Mouse (Mus musculus) limb, embryonic 15.5 days (tissue): ENCODE results near the gene Ncam1. TPM values are rescaled to one million over a fixed set of nuclear protein-coding genes. Genes with fewer than 3 reads are reported as not detected.

Source experiments
- ATAC-seq: fragments of 200-750 bp; cut with Nextera tagmentation; 2 replicates; pipeline ENCODE4 v1.8.0; 2017; ENCODE audit warnings: low read depth, moderate TSS enrichment; ENCODE audit not compliant: insufficient number of reproducible peaks, low FRiP score, low TSS enrichment
- H3K27ac ChIP-seq: fragments of 300-500 bp; sonication (generic); 2 replicates; pipeline ENCODE4 v1.5.1; 2015; ENCODE audit warnings: moderate library complexity, mild to moderate bottlenecking, inconsistent platforms
- H3K27me3 ChIP-seq: fragments of 300-500 bp; sonication (generic); 2 replicates; pipeline ENCODE4 v1.6.1; 2015; ENCODE audit warnings: inconsistent platforms
- H3K36me3 ChIP-seq: fragments of 300-500 bp; sonication (generic); 2 replicates; pipeline ENCODE4 v1.6.1; 2015; ENCODE audit warnings: inconsistent platforms
- H3K4me1 ChIP-seq: fragments of 300-500 bp; sonication (generic); 2 replicates; pipeline ENCODE4 v1.6.1; 2015; ENCODE audit warnings: inconsistent platforms
- H3K4me2 ChIP-seq: fragments of 300-500 bp; sonication (generic); 2 replicates; pipeline ENCODE4 v1.6.1; 2015; ENCODE audit warnings: mild to moderate bottlenecking, inconsistent platforms
- H3K4me3 ChIP-seq: fragments of 300-500 bp; sonication (generic); 2 replicates; pipeline ENCODE4 v1.5.1; 2015; ENCODE audit warnings: mild to moderate bottlenecking, inconsistent platforms
- H3K9ac ChIP-seq: fragments of 300-500 bp; sonication (generic); 2 replicates; pipeline ENCODE4 v1.6.1; 2015; ENCODE audit warnings: inconsistent platforms
- H3K9me3 ChIP-seq: fragments of 300-500 bp; sonication (generic); 2 replicates; pipeline ENCODE4 v1.6.1; 2016; ENCODE audit warnings: inconsistent platforms
- WGBS: fragments of 180-500 bp; shearing (Covaris S2); methylation state at CpG from one replicate; pipeline ENCODE4 v1.1.7; 2015; 5-methylcytosine and 5-hydroxymethylcytosine counted together
- polyA plus RNA-seq: library from polyadenylated mRNA; unstranded; fragments of >200 nt; fragmentation: Nextera tagmentation; extraction: Ambion mirVana; gene quantifications from 2 replicates; pipeline ENCODE4 v1.2.1, GENCODE M21; 2015

The Ncam1 gene
- polyA plus RNA-seq, 1 experiment from 2014 or later, result 79.1 TPM

GRCm38 (mm10) chr9:49746176-49746575 lies 52.5 kb downstream of the Ncam1 start:
- H3K9ac ChIP-seq, result no peak overlapping the region
- no peaks in the 10 kb centered on the region for H3K36me3 ChIP-seq
- H3K27ac ChIP-seq, result no peak overlapping the region
- H3K9me3 ChIP-seq, result no peaks in the 10 kb centered on the region
- peaks cover 14% of the 10 kb centered on the region for H3K4me1 ChIP-seq
- H3K4me3 ChIP-seq, result no peak overlapping the region
- no peak overlapping the region for H3K4me2 ChIP-seq
- H3K27me3 ChIP-seq, result no peaks in the 10 kb centered on the region
- ATAC-seq, result no peak
- WGBS, result 50% methylated on average over 2 of the region's 2 CpGs

GRCm38 (mm10) chr9:49745696-49746095 lies 53.0 kb downstream of the Ncam1 start:
- Histone ChIP-seq H3K4me2 (no peak overlapping the region), H3K27me3 (no peaks in the 10 kb centered on the region), H3K4me3 (no peak overlapping the region), H3K27ac (no peak overlapping the region), H3K9me3 (no peaks in the 10 kb centered on the region), H3K9ac (no peak overlapping the region), H3K4me1 (peaks cover 14% of the 10 kb centered on the region), H3K36me3 (no peaks in the 10 kb centered on the region)
- WGBS, result 21% methylated on average over 4 of the region's 4 CpGs
- ATAC-seq, result no peak

DNA sequence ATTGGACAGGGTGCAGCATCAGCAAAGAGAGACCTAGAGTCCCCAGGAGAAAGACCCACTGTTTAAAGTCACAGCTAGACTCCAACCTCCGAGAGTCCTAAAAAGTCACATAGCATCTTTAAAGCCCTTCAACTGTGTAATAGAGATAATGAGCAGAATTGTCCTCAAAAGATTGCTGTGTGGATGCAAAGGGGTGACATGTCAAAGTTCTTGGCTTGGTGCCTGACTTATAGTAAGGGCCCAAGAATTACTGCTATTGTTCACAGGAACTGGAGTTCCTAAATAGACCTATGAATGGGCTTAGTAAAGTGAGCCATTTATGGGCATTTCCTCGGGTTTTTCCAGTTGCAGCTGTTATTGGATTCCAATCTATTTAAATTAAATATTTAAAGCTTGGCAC lies 54.4 kb downstream of the Ncam1 start:
- ATAC-seq, result no peak

DNA sequence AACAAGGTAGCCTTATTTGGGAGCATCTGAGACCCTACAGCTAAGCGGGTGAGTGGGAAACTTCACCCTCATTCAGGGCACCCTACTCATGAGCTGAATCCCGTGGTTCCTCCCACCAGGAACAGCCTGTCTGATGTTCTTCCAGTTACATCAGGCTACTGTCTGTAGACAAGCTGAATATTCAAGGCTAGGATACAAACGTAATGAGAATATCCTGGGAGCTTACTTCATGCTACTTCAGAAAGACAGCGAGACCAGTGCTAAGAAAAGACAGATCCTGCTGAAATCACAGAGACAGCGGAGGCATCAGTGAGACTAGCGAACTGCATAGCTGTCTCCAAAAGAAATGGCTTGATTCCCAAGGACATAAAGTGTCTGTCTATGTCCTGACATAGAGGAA lies 58.8 kb downstream of the Ncam1 start:
- Histone ChIP-seq H3K9me3 (no peaks in the 10 kb centered on the region), H3K4me1 (peaks cover 13% of the 10 kb centered on the region), H3K4me3 (no peak overlapping the region), H3K9ac (no peak overlapping the region), H3K4me2 (no peak overlapping the region), H3K36me3 (no peaks in the 10 kb centered on the region), H3K27me3 (no peaks in the 10 kb centered on the region), H3K27ac (no peak overlapping the region)
- ATAC-seq, result no peak
- 81% methylated on average over 6 of the region's 6 CpGs for WGBS

More for the DNA sequence above, 54.4 kb downstream of the Ncam1 start:
- H3K27ac ChIP-seq, result no peak overlapping the region
- H3K27me3 ChIP-seq, result no peaks in the 10 kb centered on the region
- 52% methylated on average over 2 of the region's 2 CpGs for WGBS
- no peaks in the 10 kb centered on the region for H3K9me3 ChIP-seq
- no peak overlapping the region for H3K4me3 ChIP-seq
- H3K9ac ChIP-seq, result no peak overlapping the region
- H3K4me2 ChIP-seq, result no peak overlapping the region
- H3K4me1 ChIP-seq, result peaks cover 17% of the 10 kb centered on the region
- no peaks in the 10 kb centered on the region for H3K36me3 ChIP-seq

GRCm38 (mm10) chr9:49738546-49738945 lies 60.2 kb downstream of the Ncam1 start:
- Histone ChIP-seq H3K4me3 (no peak overlapping the region), H3K36me3 (no peaks in the 10 kb centered on the region), H3K9me3 (no peaks in the 10 kb centered on the region), H3K27me3 (no peaks in the 10 kb centered on the region), H3K4me1 (peaks cover 9% of the 10 kb centered on the region; the same call in 1 of the 2 replicates), H3K4me2 (no peak overlapping the region), H3K27ac (no peak overlapping the region), H3K9ac (no peak overlapping the region)
- WGBS, result 28% methylated on average over 1 of the region's 1 CpGs
- ATAC-seq, result no peak

DNA sequence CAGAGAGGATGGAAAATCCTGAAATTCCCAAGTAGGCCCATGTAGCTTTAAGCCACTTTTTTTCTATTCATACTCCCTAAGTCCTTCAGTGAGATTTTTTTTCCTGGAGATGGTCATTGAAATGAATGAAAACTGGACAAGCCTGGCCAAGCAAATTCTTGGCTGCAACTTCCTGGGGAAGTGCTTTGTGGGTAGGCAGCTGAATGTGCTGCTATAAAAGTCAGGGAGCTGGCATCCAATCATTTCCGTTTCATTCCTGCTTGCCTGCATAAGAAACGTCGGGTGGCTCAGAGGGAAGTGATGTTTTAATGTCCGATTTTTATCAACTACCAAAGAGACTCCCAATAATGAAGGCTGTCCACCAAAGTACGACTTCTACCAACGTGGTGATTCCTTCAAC lies 61.6 kb downstream of the Ncam1 start:
- Histone ChIP-seq H3K9me3 (no peaks in the 10 kb centered on the region), H3K4me2 (no peak overlapping the region), H3K36me3 (no peaks in the 10 kb centered on the region), H3K4me3 (no peak overlapping the region), H3K27ac (no peak overlapping the region), H3K27me3 (no peaks in the 10 kb centered on the region), H3K4me1 (peaks cover 9% of the 10 kb centered on the region; the same call in 1 of the 2 replicates), H3K9ac (no peak overlapping the region)
- ATAC-seq, result no peak
- 77% methylated on average over 6 of the region's 6 CpGs for WGBS

DNA sequence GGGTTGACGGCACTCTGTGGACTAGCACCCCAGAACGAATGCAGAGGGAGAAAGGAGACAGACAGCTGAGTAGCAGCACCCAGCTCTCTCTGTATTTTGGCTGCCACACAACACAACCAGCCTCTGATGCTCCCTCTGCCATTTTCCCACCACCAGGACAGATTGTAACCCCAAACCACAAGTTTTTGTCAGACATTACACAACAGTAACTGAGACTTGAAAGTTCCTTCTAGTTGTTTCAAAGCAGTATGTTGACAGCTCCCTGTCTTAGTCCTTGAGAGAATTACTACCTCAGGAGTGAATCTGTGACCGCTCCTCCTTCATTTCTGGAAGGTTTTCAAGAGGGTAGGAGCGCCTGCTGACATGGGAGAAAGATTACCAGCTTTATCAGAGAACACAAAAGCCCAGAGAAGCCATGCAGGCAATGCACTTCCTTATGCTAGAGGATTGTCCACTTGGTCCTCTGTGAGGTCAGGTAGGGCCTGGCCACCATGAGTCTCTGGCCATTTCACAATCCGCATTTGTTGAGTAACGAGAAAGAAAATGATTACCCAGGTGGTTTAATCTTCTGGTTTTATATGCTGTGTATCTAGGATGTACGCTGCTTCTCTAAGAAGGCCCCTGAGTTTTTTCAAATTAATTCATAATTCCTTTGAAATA lies 64.2 kb downstream of the Ncam1 start:
- 87% methylated on average over 7 of the region's 7 CpGs for WGBS
- Histone ChIP-seq H3K9me3 (no peaks in the 10 kb centered on the region), H3K27ac (no peak overlapping the region), H3K27me3 (no peaks in the 10 kb centered on the region), H3K4me1 (peaks cover 7% of the 10 kb centered on the region; the same call in 1 of the 2 replicates), H3K4me3 (no peak overlapping the region), H3K36me3 (no peaks in the 10 kb centered on the region), H3K4me2 (no peak overlapping the region), H3K9ac (no peak overlapping the region)
- ATAC-seq, result no peak

- Histone ChIP-seq H3K4me1 (peaks cover 6% of the 10 kb centered on the region; the same call in 1 of the 2 replicates), H3K9me3 (no peaks in the 10 kb centered on the region), H3K27me3 (no peaks in the 10 kb centered on the region), H3K36me3 (no peaks in the 10 kb centered on the region), H3K4me2 (no peak overlapping the region), H3K27ac (no peak overlapping the region), H3K9ac (no peak overlapping the region), H3K4me3 (no peak overlapping the region)
- 75% methylated on average over 5 of the region's 5 CpGs for WGBS
- no peak for ATAC-seq
These were observed 65.0 kb downstream of the Ncam1 start for GRCm38 (mm10) chr9:49733726-49734125.

DNA sequence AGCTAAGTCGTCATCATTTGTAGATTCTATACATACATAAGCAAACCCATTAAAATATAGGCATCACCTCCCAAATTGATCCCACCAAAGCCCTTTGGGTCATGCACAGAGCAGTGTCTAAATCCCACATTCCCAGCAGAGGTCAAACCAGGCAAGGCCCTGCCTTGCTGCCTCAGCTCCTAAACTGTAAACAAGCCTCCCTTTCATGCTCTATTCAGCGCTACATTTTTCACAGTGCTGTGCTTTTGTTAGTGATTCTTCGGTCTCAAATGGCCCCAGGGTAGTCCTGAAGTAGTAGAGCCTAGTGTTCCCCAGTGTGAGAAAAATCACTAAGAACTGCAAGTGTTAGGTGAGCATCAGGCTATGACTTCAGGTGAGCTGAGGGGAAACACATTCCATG lies 69.2 kb downstream of the Ncam1 start:
- no peaks in the 10 kb centered on the region for H3K36me3 ChIP-seq
- H3K27me3 ChIP-seq, result no peaks in the 10 kb centered on the region
- H3K9me3 ChIP-seq, result no peaks in the 10 kb centered on the region
- H3K4me1 ChIP-seq, result no peaks in the 10 kb centered on the region
- no peak overlapping the region for H3K9ac ChIP-seq
- H3K4me2 ChIP-seq, result no peak overlapping the region
- WGBS, result 42% methylated on average over 3 of the region's 3 CpGs
- H3K4me3 ChIP-seq, result no peak overlapping the region
- ATAC-seq, result no peak
- H3K27ac ChIP-seq, result no peak overlapping the region

- no peaks in the 10 kb centered on the region for H3K27me3 ChIP-seq
- no peaks in the 10 kb centered on the region for H3K4me1 ChIP-seq
- no peak overlapping the region for H3K4me2 ChIP-seq
- H3K9me3 ChIP-seq, result no peaks in the 10 kb centered on the region
- no peak for ATAC-seq
- no peak overlapping the region for H3K4me3 ChIP-seq
- whole genome bisulfite sequencing, result 61% methylated on average over 8 of the region's 8 CpGs
- H3K27ac ChIP-seq, result no peak overlapping the region
- no peak overlapping the region for H3K9ac ChIP-seq
- no peaks in the 10 kb centered on the region for H3K36me3 ChIP-seq
These were observed 70.5 kb downstream of the Ncam1 start for GRCm38 (mm10) chr9:49728211-49728610.

GRCm38 (mm10) chr9:49722765-49723164 lies 76.0 kb downstream of the Ncam1 start:
- H3K4me2 ChIP-seq, result no peak overlapping the region
- no peaks in the 10 kb centered on the region for H3K36me3 ChIP-seq
- H3K9me3 ChIP-seq, result no peaks in the 10 kb centered on the region
- 63% methylated on average over 5 of the region's 5 CpGs for WGBS
- no peak for ATAC-seq
- no peaks in the 10 kb centered on the region for H3K27me3 ChIP-seq
- no peak overlapping the region for H3K9ac ChIP-seq
- no peaks in the 10 kb centered on the region for H3K4me1 ChIP-seq
- H3K4me3 ChIP-seq, result no peak overlapping the region
- H3K27ac ChIP-seq, result no peak overlapping the region

DNA sequence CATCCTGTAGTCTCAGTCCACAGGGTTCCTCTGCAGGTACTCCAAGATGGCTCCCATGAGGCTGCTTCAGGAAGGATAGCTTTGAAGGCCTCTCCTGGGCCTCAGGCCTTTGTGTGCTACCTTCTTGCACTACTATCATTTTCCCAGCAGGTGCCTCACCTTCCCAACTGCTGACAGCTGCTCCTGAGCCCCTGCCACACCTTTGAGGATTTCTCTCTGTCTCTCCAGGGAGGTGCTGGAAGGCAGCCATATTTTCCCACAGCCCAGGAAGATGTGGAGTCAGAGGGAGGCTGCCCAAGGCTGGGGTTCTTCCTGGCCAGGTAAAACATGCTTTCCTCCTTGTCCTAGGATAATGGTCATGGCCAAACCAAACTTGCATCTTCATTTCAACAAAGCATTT lies 83.6 kb downstream of the Ncam1 start:
- no peak overlapping the region for H3K27ac ChIP-seq
- no peak overlapping the region for H3K9ac ChIP-seq
- no peaks in the 10 kb centered on the region for H3K9me3 ChIP-seq
- no peak overlapping the region for H3K4me3 ChIP-seq
- no peak overlapping the region for H3K4me2 ChIP-seq
- no peaks in the 10 kb centered on the region for H3K27me3 ChIP-seq
- H3K4me1 ChIP-seq, result no peaks in the 10 kb centered on the region
- no peak for ATAC-seq
- H3K36me3 ChIP-seq, result no peaks in the 10 kb centered on the region

GRCm38 (mm10) chr9:49714091-49714490 lies 84.6 kb downstream of the Ncam1 start:
- no peaks in the 10 kb centered on the region for H3K27me3 ChIP-seq
- H3K4me1 ChIP-seq, result no peaks in the 10 kb centered on the region
- H3K27ac ChIP-seq, result no peak overlapping the region
- ATAC-seq, result no peak
- no peak overlapping the region for H3K9ac ChIP-seq
- H3K36me3 ChIP-seq, result no peaks in the 10 kb centered on the region
- no peak overlapping the region for H3K4me2 ChIP-seq
- H3K4me3 ChIP-seq, result no peak overlapping the region
- 71% methylated on average over 3 of the region's 3 CpGs for WGBS
- no peaks in the 10 kb centered on the region for H3K9me3 ChIP-seq
